Mouse (Mus musculus) central nervous system, embryonic 14 days (tissue): ENCODE data around the gene Dgkk. TPM values are rescaled to one million over a fixed set of nuclear protein-coding genes. Genes with fewer than 3 reads are reported as not detected.

Source experiments
- polyA plus RNA-seq: library from polyadenylated mRNA; depleted of rRNA; stranded (reverse); fragments of >200 nt; gene quantifications from 2 replicates; pipeline ENCODE4 v1.2.3, GENCODE M21; 2012; rRNA removed

The Dgkk gene
- 1.8 TPM in 2 replicates for polyA plus RNA-seq

DNA sequence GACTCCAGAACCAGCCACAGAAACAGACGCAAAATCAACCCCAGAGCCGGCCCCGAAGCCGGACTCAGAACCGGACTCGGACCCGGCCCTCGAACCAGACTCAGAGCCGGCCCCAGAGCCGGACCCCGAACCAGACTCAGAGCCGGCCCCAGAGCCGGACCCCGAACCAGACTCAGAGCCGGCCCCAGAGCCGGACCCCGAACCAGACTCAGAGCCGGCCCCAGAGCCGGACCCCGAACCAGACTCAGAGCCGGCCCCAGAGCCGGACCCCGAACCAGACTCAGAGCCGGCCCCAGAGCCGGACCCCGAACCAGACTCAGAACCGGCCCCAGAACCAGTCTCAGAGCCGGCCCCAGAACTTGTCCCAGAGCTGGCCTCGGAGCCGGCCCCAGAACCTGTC lies at the start of gene Dgkk:
Dgkk (plus strand) TSS at position 301 of the 400 bp plus-strand sequence.

